Mouse (Mus musculus): ENCODE data around the gene Cdk5rap1.

Gene Cdk5rap1

GRCm38 (mm10) chr2:154372842-154373500, at the start of gene Cdk5rap1:
TSS of gene Cdk5rap1 (minus strand) at chr2:154373010.
- no peak for DNase-seq (ENCODE audit: low spot score)

DNA sequence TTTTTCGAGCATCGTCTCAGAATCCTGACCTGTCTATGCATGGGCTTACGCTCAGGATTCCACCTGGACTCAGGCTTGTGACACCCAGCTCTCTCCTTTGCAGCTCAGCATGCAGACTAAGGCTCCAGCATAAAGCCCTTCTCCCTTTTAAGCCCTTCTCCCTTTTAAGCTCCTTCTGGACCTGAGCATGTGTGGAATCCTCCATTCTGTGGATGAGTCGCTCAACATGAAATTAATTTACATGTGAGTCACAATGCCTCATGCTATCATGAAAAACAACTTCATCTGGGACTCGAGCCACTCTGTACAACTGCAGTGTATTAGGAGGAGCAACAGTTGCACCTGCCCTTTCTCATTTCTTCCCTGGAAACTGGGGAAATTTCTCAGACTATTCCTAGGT, 49.4 kb upstream of the Cdk5rap1 start:
- DNase-seq (ENCODE audit: low spot score) = no peak

- peak; percentile 21 for DNase-seq (ENCODE audit: low spot score)
These were observed 48.3 kb upstream of the Cdk5rap1 start for GRCm38 (mm10) chr2:154420942-154421731.

- DNase-seq (ENCODE audit: low spot score) = no peak
These were observed 47.1 kb upstream of the Cdk5rap1 start for GRCm38 (mm10) chr2:154419631-154420515.

- no peak for DNase-seq (ENCODE audit: low spot score)
These were observed 45.2 kb upstream of the Cdk5rap1 start for GRCm38 (mm10) chr2:154418001-154418400.

- DNase-seq (ENCODE audit: low spot score) = peak; percentile 36
These were observed 44.3 kb upstream of the Cdk5rap1 start for GRCm38 (mm10) chr2:154417107-154417506.

DNA sequence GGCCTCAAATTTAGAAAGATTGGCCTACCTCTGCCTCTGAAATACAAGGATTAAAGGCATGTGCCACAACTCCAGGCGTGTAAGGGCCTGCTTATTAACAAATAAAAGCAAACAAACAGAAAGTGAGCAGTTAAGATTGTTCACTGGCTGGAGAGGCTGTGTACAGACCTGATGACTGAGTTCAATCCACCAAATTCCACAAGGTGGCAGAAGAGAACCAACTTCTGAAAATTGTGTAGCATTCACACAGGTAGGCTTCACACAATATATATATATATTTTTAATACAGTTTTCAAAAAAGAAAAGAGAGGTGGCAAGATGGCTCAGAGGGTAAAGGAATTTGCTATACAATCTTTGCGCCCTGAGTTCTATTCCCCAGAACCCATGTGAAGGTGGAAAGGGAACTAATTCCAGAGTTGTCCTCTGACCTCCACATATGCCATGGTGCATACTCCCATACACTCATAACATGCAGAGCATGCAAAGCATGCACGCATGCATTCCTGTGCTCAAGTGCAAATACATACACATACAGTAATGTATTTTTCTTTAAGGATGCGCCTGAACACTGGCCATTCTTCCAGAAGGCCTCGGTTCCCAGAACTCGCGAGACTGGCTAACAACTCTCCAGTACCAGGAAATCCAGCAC, 39.3 kb upstream of the Cdk5rap1 start:
- peak; percentile 13 for DNase-seq (ENCODE audit: low spot score)

DNA sequence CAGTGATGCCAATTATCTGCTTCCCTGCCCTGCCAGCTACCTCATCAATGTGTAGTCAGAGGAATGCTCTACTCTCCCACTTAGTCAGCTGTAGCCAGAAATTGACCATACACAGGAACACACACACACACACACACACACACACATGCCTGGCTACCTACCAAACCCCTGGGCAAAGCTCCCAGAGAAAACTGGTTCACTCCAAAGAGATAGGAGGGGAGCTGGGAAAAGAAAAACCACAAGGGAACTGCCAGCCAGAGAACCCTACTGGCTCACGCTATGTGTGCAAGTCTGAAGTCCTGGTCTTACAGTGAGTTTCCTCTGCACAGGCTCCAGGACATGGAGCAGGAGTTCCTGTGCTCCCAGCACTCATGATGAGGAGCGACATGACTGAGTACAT, 37.5 kb upstream of the Cdk5rap1 start:
- no peak for DNase-seq (ENCODE audit: low spot score)

DNA sequence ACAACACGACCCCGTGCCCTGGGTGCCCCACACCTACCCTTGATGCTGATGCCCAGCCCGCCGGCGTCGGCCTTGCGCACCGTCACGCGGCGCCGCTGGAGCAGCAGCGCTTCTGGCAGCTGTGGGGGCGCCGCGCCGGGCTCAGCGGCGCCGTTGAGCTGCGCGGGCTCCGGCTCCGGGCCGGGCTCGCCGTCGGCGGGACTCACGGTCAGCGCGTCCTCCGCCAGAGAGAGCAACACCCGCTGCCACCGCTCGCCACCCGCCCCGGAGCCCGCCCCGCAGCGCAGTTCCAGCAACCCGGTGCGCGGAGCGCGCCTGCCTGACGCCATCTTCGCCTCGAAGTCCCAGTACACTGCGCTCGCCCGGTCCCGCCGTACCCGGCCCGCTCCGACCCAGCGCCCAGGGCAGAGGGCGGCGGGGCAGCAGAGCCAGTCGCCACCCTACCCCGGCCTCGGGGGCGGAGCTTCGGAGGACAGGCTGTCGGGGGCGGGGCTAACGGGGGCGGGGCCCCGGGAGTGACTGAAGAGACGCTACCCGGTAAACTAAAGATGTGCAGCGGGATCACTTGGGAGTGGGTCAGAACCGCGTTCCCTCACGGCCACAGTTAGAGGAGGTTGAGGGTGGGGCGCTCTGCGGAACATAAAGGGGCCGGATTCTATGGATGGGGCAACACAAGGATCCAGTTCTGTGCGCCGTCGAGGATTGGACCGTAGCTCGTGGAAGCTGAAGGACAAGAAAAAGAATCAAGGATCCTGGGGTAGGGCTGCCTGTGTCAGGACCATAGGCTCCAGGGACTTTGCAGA, 35.0 kb upstream of the Cdk5rap1 start, which contains the start of gene Snta1:
Gene Snta1 (minus strand): TSS at position 457 of the 803 bp plus-strand sequence.
- peak; percentile 85 for DNase-seq (ENCODE audit: low spot score)

- no peak for DNase-seq (ENCODE audit: low spot score)
These were observed 34.3 kb upstream of the Cdk5rap1 start for GRCm38 (mm10) chr2:154407063-154407642.

GRCm38 (mm10) chr2:154405447-154405994, 32.7 kb upstream of the Cdk5rap1 start:
- no peak for DNase-seq (ENCODE audit: low spot score)

DNA sequence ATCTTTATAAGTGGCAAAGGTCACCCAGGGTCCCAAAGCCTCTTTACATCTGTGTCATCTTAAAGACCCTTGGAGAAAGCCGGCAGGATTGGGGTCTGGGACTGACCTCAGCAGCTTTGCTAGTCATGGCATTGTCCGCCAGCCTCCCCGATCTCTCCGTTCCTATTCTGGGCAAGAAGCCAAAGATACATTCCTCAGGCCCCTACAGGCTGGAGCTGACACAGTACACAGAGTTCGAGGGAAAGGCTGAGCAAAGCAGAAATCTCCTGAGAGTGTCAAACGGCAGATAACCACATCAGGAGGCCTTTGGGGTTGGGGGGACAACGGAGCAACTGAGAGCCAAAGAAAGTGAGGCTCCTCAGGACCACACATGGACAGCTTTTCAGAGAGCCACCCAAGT, 30.0 kb upstream of the Cdk5rap1 start:
- peak; percentile 57 for DNase-seq (ENCODE audit: low spot score)

DNA sequence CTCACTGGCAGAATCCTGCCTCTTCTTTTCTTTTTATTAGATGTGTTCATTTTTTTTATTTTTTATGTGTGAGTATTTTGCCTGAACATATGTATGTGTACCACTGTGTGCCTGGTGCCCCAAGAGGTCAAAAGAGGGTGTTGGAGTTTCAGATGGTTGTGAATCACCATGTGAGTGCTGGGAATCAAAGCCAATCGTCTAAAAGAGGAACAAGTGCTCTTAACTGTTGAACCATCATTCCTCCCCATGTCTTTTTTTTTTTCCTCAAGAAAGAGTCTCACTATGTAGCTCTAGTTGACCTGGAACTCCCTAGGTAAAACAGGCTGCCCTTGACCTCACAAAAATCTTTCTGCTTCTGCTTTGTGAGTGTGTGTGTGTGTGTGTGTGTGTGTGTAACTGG, 29.2 kb upstream of the Cdk5rap1 start:
- no peak for DNase-seq (ENCODE audit: low spot score)

- DNase-seq (ENCODE audit: low spot score) = no peak
These were observed 26.5 kb upstream of the Cdk5rap1 start for GRCm38 (mm10) chr2:154399325-154399724.

- no peak for DNase-seq (ENCODE audit: low spot score)
These were observed 25.5 kb upstream of the Cdk5rap1 start for GRCm38 (mm10) chr2:154398267-154398666.

GRCm38 (mm10) chr2:154396529-154396928, 23.7 kb upstream of the Cdk5rap1 start:
- no peak for DNase-seq (ENCODE audit: low spot score)

DNA sequence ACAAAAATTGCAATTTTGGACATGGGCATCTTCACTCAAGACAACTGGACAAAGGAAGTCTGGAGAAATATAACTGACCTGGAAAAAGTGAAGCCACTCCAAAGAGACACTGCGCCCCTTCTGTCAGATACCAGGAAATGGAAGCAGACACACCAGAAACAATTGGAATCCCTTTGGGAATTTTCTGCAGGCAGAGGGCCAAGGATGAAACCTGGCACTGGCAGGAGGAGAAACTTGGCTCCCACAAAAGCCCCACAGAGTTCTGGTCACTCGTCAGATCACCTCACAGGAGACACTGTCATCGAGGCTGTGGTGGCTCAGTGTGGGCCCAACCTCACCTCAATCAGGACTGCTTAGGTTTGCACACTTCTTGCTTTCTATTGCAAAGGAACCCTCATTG, 21.8 kb upstream of the Cdk5rap1 start:
- no peak for DNase-seq (ENCODE audit: low spot score)

GRCm38 (mm10) chr2:154390180-154390964, 17.6 kb upstream of the Cdk5rap1 start:
- DNase-seq (ENCODE audit: low spot score) = peak; percentile 42

GRCm38 (mm10) chr2:154379103-154379502, 6.3 kb upstream of the Cdk5rap1 start:
- DNase-seq (ENCODE audit: low spot score) = no peak

Data from yolk sac, embryonic 10.5 days (tissue).